Mouse (Mus musculus) brain, embryonic 14.5 days (tissue): ENCODE measurements around the gene Stox2.

Experiments used
- CTCF ChIP-seq: fragments of 200-500 bp; IDR thresholded peaks from 2 replicates; pipeline ENCODE4 v1.5.1; 2012; ENCODE audit warnings: inconsistent platforms, mild to moderate bottlenecking, moderate library complexity, borderline replicate concordance; ENCODE audit not compliant: insufficient read depth, insufficient read length; ENCODE audit errors: extremely low read depth
- POLR2A ChIP-seq: fragments of 200-500 bp; IDR thresholded peaks from 2 replicates; pipeline ENCODE4 v1.6.1; 2012; ENCODE audit warnings: mild to moderate bottlenecking, inconsistent platforms, borderline replicate concordance; ENCODE audit not compliant: poor library complexity, insufficient read depth, insufficient read length, severe bottlenecking; ENCODE audit errors: extremely low read depth

- TF ChIP-seq CTCF (no peak), POLR2A (no peak)
These were observed 161.5 kb downstream of the Stox2 start for GRCm38 (mm10) chr8:47284329-47285326.
